Mouse (Mus musculus) ovary, adult 18-20 months (tissue): ENCODE results near the gene Fbxo9.

Experiments used
- DNase-seq: peaks from one replicate; pipeline ENCODE4 v3.0.0; 2022; ENCODE audit warnings: low spot score, mixed read lengths

The Fbxo9 gene

GRCm38 (mm10) chr9:78070496-78070895 is 38.4 kb downstream of the Fbxo9 start:
- DNase-seq, result no peak

DNA sequence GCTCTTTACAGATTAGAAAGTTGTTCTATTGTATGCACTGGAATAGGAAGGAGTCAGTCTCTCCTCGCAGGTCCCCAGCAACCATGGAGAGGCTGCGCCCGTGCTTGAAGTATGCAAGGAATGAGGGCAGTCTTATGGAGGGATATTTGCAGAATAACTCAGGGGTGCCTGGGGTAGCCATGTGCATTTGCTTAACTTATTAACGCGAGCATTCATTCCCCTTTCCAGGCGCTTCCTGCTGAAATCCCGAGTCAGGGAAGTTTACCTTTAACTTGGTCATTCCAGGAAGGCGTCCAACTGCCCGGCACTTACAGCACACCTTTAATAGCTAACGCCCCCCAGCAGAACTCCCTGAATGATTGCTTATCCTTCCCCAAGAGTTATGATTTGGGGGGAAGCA is 44.7 kb downstream of the Fbxo9 start:
- no peak for DNase-seq

DNA sequence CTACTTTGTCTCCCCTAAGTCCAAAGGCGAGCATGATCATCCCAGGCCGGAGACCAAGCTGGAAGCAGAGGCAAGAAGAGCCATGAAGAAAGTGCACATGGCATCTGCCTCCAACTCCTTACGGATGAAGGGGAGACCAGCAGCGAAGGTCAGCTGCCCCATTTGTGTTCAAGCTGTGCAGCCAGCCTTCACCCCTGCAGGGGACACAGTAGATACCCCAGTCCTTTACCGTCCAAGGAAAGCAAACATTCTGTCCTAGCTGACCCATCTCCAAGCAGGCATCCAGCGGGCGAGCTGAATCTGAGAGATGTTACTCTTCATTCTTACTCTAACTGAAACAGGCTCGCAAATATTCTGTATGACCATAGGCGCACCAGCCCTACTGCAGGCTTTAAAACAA is 46.5 kb downstream of the Fbxo9 start:
- DNase-seq, result no peak

GRCm38 (mm10) chr9:78059525-78060120 is 49.2 kb downstream of the Fbxo9 start:
- DNase-seq, result no peak

- DNase-seq, result no peak
Measured at GRCm38 (mm10) chr9:78054298-78054697, 54.6 kb downstream of the Fbxo9 start.

GRCm38 (mm10) chr9:78053821-78054220 is 55.0 kb downstream of the Fbxo9 start:
- DNase-seq, result no peak

DNA sequence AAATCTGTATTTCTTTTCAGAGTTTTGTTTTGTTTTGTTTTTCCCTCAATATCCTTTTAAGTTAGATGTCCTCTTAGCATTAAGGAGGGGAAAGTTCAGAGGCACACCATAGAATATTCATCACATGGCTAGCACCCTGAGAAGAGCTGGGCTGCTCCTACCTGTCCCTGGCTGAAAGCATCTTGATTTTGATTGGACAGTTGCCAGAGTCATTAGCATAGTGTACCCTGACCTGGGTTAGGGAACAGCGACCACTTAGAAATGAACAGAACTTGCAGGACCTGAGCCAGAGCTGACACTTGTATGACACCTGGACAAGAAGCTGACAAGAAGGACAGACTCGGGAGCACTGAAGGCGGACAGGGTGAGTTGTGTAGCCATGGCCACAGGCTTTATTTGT is 57.2 kb downstream of the Fbxo9 start, which contains the start of gene Gcm1:
TSS of gene Gcm1 (plus strand) at position 248 of the 400 bp plus-strand sequence.
- no peak for DNase-seq

DNA sequence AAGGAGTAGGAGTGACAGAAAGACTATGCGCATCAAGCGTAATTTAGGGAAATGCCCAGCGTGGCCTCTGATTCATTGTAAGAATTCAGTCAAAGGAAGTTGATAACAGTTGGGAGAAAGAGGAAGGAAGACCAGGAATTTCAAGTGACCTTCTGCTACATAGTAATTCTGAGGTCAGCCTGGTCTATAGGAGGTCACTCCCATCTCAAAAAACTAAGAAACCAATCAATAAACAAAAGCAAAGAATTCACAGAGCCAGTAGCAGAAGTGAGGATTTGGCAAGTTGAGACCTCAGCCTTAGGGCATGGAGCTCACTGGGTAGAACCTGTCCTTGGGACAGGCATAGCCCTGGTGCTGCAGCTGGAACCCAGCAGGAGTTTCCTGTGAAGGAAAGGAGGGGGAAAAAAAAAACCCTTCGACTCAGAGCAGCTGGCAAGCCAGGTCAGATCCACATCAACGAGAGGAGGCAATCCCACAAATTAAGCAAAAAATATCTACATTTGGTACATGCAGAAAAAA is 58.4 kb downstream of the Fbxo9 start:
- no peak for DNase-seq

DNA sequence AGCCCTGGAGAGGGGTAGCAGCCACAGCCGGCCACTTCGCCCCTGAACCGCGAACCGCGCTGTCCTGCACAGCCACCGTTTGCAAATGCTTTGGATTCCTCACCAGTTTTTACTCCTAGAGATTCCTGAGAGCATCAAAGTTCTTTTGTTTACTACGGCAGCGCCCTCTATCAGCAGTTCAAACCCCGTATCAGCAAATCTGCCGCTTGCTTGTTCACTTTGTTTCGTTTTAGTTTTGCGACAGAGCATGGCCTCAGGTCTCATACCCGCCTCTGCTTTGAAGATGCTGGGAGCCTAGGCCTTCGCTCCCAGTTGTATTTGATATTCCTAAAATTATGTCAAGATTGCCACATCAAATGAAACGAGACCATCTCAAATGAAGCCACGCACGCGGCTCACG is 62.1 kb downstream of the Fbxo9 start:
- DNase-seq, result no peak

- DNase-seq, result no peak
Measured at GRCm38 (mm10) chr9:78045171-78045570, 63.7 kb downstream of the Fbxo9 start.

- DNase-seq, result peak; percentile 61
Measured at GRCm38 (mm10) chr9:78038755-78039489, 69.9 kb downstream of the Fbxo9 start.

DNA sequence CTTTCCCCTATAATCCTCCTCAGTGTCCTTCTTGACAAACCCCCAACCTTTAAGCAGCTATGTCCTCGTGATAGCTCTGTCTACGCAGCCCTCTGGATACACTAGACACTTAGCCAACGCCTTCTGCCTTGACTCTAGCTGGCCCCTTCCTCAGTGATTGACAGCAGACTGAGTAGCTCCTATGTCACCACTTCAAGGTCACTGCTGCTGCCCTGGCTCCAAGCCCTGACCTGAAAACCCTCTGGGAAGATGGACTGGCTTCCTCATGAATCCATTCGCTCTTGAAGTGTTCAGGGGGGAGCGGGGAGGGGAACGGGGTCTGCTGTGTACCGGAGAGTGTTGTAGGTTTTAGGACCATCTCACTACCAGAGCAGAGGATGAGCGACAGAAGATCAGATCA is 73.0 kb downstream of the Fbxo9 start:
- DNase-seq, result no peak

GRCm38 (mm10) chr9:78035296-78035695 is 73.6 kb downstream of the Fbxo9 start:
- no peak for DNase-seq

DNA sequence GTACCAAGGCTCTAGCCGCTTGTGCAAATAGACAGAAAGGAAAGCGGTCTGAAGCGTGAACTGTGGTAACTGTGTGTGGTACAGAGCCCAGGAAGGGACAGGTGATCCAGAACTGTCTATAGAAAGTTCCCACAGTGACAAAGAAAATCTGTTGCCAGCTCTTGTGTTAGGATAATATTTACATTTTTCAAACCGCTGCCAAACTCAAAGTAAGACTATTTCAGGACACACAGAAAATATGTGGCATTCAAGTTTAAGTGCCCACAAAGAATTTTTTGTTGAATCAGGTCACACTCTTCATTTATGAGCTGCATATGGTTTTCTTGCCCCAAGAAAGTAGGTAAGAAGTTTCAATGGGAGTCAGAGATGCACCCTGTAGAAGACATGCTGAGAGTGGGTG is 75.9 kb downstream of the Fbxo9 start:
- DNase-seq, result no peak
